Mouse (Mus musculus): ENCODE measurements around the gene Zfp865. TPM values are rescaled to one million over a fixed set of nuclear protein-coding genes. Genes with fewer than 3 reads are reported as not detected.
"Not testable (repeated sequence)": the region's sequence is repeated elsewhere in the genome, so short reads cannot be mapped to it uniquely, and the experiment has no call there.

Zfp865 gene
- 10 to 100 TPM; 32.9 to 34.5 TPM for total RNA-seq (2021)

- DNase-seq (ENCODE audit: low spot score in 2 of 2): peak; percentile 100
- intact Hi-C loops (cut with DNase I): loop anchor here (1.0 to 2.0 kb wide), 2 partner anchors 31 to 41 kb away; partner anchors contain the start of gene Zfp580
These were observed at the start of gene Zfp865, which contains the start of gene Ccdc106 for GRCm38 (mm10) chr7:5020000-5020681. Zfp865 (plus strand) TSS chr7:5020376. Ccdc106 (plus strand) TSS chr7:5020553.

DNA sequence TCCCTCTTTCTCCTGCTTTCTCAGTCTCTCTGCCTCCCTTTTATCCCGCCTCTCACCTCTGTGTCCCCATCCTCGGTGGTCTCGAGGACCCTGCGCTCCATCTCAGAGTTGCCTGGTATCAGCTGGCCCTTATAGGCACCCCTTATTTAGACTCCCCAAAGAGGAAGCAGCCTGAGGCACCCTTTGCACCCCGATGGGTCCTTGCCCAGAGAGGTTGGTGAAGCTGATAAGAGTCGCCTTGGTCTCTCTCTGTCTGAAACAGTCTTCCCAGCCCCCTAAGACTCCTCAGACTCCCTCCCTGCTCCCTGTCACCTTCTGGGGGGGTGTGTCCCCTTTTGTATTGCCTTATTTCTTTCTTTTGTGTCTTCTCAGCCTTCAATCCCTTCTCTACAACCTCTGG, 49.1 kb upstream of the Zfp865 start, which contains the start of gene Sbk3:
Gene Sbk3, minus strand, starts transcription at position 101 of the 400 bp plus-strand sequence.
- no peak for DNase-seq (ENCODE audit: low spot score in 2 of 2)
- intact Hi-C loops (cut with DNase I): no loop called here

DNA sequence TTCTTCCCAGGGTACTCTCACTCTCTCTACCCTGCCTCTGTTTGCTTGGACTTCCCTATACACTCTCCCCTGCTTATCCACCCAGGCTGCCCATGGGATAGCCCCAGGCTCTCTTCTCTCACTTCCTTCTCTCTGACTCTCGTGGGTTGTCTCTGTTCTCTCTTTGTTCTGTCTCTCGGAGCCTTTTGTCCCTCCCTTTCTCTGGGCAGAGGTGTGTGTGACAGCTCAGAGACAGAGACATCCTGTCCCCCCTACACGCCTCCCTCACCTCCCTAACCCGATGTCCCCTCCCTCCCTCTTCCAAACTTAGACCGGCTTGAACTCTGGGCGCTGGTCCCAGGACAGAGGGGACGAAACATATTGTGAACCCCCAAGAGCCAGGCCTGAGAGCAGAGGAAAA, 48.5 kb upstream of the Zfp865 start:
- intact Hi-C loops (cut with DNase I): no loop called here
- no peak for DNase-seq (ENCODE audit: low spot score in 2 of 2)

- peak in 1 of 2 experiments; percentile 29 for DNase-seq (ENCODE audit: low spot score in 2 of 2)
- intact Hi-C loops (cut with DNase I): no loop called here
These were observed 47.7 kb upstream of the Zfp865 start for GRCm38 (mm10) chr7:4972321-4973047.

GRCm38 (mm10) chr7:4975455-4975854, 44.7 kb upstream of the Zfp865 start:
- DNase-seq (ENCODE audit: low spot score in 2 of 2): no peak
- intact Hi-C loops (cut with DNase I): no loop called here

DNA sequence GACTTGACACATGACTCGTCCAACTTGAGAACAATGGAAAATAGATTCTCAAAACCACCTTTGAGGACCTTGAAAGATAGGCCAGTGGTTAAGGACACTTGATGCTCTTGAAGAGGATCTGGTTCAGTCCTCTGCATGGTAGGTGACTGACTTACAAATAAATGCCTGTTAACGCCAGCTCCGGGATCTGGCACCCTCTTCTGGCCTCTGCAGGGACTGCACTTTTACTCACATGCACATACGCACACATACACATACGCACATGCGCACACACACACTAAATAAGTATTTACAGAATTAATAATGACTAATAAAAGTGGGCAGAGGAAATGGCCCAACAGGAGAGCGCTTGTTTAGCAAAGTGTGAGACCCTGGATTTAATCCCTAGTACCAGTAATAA, 43.3 kb upstream of the Zfp865 start:
- no peak for DNase-seq (ENCODE audit: low spot score in 2 of 2)
- intact Hi-C loops (cut with DNase I): no loop called here

- DNase-seq (ENCODE audit: low spot score in 2 of 2): no peak
- intact Hi-C loops (cut with DNase I): no loop called here
These were observed 31.9 kb upstream of the Zfp865 start for GRCm38 (mm10) chr7:4988250-4988649.

- intact Hi-C loops (cut with DNase I): no loop called here
- DNase-seq (ENCODE audit: low spot score in 2 of 2): no peak
These were observed 26.7 kb upstream of the Zfp865 start for GRCm38 (mm10) chr7:4993347-4993998.

DNA sequence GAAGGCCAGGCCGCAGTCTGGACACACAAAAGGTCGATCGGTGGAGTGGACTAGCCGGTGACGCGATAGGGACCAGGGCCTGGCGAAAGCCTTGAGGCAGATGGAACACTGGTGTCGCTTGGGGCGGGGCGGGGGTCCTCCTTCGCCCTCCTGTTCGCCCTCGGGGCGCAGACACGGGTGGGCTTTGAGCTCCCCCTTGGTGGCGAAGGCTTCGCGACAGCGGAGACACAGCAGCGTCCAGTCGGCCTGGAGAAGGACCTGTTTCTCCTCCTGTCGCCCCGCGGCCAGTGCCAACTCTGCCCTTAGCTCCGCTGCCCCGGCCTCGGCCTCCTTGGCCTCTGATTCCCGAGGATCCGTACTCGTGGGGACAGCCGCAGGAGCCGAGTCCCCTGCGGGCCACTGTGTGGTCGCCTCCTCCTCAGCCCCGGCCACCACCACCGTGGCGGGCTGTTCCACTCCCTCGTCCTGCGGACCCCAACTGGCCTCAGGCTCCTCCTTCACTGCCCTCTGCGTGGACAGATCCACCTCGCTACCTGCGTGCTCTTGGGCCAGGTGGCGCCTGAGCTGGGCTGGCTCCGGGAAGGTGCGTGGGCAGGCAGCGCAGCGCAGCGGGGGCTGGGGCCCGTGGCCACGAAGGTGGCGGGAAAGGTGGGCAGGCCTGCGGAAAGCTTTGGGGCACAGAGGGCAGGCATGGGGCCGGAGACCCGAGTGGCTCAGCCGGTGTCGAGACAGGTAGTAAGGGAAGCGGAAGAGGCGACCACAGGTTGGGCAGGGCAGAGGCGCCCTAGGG, 26.0 kb upstream of the Zfp865 start:
- DNase-seq (ENCODE audit: low spot score in 2 of 2): no peak
- intact Hi-C loops (cut with DNase I): no loop called here

DNA sequence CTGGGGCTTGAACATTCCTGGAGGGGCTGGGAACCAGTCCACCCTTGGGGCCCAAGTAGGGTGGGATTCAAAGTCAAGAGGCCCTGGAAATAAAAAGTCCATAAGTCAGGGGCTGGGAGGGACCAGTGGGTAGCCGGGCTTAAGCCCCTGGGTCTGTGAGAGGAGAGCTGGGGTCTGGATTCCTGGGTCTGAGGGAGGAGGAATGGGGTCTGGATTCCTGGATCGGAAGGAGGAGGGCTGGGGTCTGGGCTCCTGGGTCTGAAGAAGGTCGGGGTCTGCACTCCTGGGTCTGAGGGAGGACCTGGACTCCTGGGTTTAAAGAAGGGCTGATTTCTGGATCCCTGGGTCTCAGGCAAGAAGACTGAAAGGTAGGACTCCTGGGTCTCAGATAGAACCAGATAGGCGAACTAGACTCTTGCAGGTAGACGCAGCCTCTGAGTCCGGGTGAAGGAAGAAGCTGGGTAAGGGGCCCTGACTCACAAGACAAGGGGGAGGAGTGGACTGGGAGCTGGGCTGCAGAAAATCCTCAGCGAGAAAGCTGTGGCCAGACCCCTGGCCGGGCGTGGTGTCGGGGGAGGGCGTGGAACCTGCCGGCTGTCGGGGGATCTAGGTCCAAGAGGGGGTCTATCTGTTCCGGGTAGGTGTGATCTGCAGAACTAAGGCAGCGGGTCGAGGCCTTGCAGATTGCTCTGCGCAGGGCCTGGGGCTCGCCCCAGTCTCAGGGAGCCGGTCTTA, 24.7 kb upstream of the Zfp865 start:
- intact Hi-C loops (cut with DNase I): loop anchor here (2.0 kb wide), 2 partner anchors 19 to 55 kb away; partner anchors contain the start of genes Fiz1, Gm44973, Zfp524 and Zfp580
- peak in 1 of 2 experiments; percentile 15 for DNase-seq (ENCODE audit: low spot score in 2 of 2)

GRCm38 (mm10) chr7:4996003-4996895, 23.9 kb upstream of the Zfp865 start, which contains the start of gene Zfp579:
Zfp579 (minus strand) TSS chr7:4996158.
- intact Hi-C loops (cut with DNase I): loop anchor here (2.0 kb wide), 2 partner anchors 19 to 55 kb away; partner anchors contain the start of genes Fiz1, Gm44973, Zfp524 and Zfp580
- peak; percentile 88 to 94 for DNase-seq (ENCODE audit: low spot score in 2 of 2)

DNA sequence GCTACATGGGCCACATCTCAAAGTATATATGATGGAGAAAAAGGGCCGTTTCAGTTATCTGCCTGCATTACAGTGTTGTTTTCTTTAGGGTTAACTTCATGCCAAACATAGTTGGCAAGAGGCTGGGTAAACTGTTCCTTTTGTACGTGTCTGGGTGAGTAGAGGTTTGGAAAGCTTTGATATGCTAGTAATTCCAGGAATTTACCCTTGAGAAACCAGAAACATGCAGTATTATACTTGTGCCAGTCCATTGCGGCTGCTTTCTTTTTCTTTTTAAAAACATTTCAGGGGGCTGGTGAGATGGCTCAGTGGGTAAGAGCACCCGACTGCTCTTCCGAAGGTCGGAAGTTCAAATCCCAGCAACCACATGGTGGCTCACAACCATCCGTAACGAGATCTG, 23.2 kb upstream of the Zfp865 start:
- DNase-seq (ENCODE audit: low spot score in 2 of 2): no peak
- intact Hi-C loops (cut with DNase I): loop anchor here (2.0 kb wide), 2 partner anchors 18 to 54 kb away; partner anchors contain the start of genes Fiz1, Gm44973, Zfp524 and Zfp580

DNA sequence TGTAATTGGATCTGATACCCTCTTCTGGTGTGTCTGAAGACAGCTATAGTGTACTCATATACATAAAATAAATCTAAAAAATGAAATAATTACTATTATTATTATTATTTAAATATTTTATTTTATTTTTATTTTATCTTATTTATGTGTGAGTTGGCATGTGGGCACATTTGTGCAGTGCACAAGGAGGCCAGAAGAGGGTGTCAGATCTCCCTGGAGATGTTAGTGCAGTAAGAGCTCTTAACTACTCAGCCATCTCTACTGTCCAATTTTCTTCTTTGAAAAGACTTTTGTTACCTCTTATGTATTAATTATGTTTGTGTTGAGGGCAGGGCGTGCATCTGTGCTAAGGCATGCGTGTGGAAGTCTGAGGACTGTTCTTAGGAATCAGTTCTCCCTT, 20.3 kb upstream of the Zfp865 start:
- intact Hi-C loops (cut with DNase I): no loop called here

GRCm38 (mm10) chr7:5002876-5003275, 17.3 kb upstream of the Zfp865 start:
- intact Hi-C loops (cut with DNase I); DNase-seq (ENCODE audit: low spot score in 2 of 2): not testable (repeated sequence)

More for the DNA sequence above, 20.3 kb upstream of the Zfp865 start:
- DNase-seq (ENCODE audit: low spot score in 2 of 2): no peak

DNA sequence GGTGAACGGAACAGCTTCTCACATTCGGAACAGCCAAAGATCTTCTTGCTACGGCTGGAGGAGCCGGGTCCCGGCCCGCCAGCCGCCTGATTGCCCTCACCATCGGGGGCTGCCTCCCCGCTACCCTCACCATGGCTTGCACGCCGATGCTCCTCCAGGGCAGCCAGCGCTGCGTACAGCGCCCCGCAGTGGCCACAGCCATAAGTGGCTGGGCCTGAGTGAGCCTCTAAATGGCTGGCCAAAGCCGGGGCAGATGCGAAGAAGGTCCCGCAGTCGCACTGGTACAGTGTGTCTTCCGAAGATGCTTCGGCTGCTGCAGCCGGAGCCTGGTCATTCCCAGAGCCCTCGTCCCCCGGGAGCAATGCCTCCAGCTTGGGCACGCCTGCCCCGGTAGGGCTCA, 11.9 kb upstream of the Zfp865 start:
- no peak for DNase-seq (ENCODE audit: low spot score in 2 of 2)
- intact Hi-C loops (cut with DNase I): no loop called here

- intact Hi-C loops (cut with DNase I): no loop called here
- DNase-seq (ENCODE audit: low spot score in 2 of 2): no peak
These were observed 7.3 kb upstream of the Zfp865 start for GRCm38 (mm10) chr7:5012681-5013513.

Data from left cerebral cortex, postnatal 25 days (tissue).